Mouse (Mus musculus) forebrain, embryonic 15.5 days (tissue): ENCODE measurements around the gene Ermap. TPM values are rescaled to one million over a fixed set of nuclear protein-coding genes. Genes with fewer than 3 reads are reported as not detected.

ENCODE experiments used
- ATAC-seq: fragments of 200-750 bp; cut with Nextera tagmentation; replicated peaks from 2 replicates; pipeline ENCODE4 v1.8.0; 2017; ENCODE audit warnings: mild to moderate bottlenecking, moderate TSS enrichment, moderate library complexity
- H3K27ac ChIP-seq: fragments of 300-500 bp; sonication (generic); replicated peaks from 2 replicates; pipeline ENCODE4 v1.5.1; 2015; ENCODE audit warnings: mild to moderate bottlenecking, inconsistent platforms
- H3K27me3 ChIP-seq: fragments of 300-500 bp; sonication (generic); 2 replicates; pipeline ENCODE4 v1.6.1; 2015; ENCODE audit warnings: inconsistent platforms
- H3K36me3 ChIP-seq: fragments of 300-500 bp; sonication (generic); 2 replicates; pipeline ENCODE4 v1.6.1; 2015; ENCODE audit warnings: mild to moderate bottlenecking, inconsistent platforms
- H3K4me1 ChIP-seq: fragments of 300-500 bp; sonication (generic); 2 replicates; pipeline ENCODE4 v1.6.1; 2015; ENCODE audit warnings: inconsistent platforms
- H3K4me2 ChIP-seq: fragments of 300-500 bp; sonication (generic); replicated peaks from 2 replicates; pipeline ENCODE4 v1.6.1; 2015; ENCODE audit warnings: mild to moderate bottlenecking, inconsistent platforms
- H3K4me3 ChIP-seq: fragments of 300-500 bp; sonication (generic); 2 replicates; pipeline ENCODE4 v1.5.1; 2015; ENCODE audit warnings: mild to moderate bottlenecking, inconsistent platforms
- H3K9ac ChIP-seq: fragments of 300-500 bp; sonication (generic); replicated peaks from 2 replicates; pipeline ENCODE4 v1.6.1; 2015; ENCODE audit warnings: mild to moderate bottlenecking, inconsistent platforms
- H3K9me3 ChIP-seq: fragments of 300-500 bp; sonication (generic); 2 replicates; pipeline ENCODE4 v1.6.1; 2016; ENCODE audit warnings: inconsistent platforms
- WGBS: fragments of 180-500 bp; shearing (Covaris S2); methylation state at CpG from one replicate; pipeline ENCODE4 v1.1.7; 2015; ENCODE audit warnings: mixed read lengths; 5-methylcytosine and 5-hydroxymethylcytosine counted together
- polyA plus RNA-seq: library from polyadenylated mRNA; unstranded; fragments of >200 nt; fragmentation: Nextera tagmentation; extraction: Ambion mirVana; gene quantifications from 2 replicates; pipeline ENCODE4 v1.2.1, GENCODE M21; 2015

Gene Ermap
- polyA plus RNA-seq, 1 experiment from 2014 or later = 0.27 TPM

DNA sequence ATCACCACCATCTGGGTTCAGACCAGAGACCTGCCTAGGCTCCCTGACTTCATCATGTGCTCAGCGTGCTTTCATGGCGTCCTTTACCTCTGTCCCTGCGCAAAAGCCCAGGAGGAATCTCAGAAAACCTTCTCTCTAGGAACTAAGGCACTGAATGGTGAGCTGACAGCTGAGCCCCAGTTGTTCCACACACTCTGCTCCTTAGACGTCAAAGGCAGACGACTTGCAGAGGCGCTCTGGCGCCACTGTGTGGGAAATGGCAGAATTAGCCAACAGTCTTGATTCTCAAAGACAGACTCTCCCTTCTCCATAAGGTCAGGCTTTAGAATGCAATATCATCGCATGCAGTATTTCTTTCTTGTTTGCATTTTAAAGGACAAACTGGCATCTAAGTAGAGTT, 14.9 kb upstream of the Ermap start:
- peak; percentile 62 for ATAC-seq

GRCm38 (mm10) chr4:119198105-119198504, 8.3 kb upstream of the Ermap start:
- Histone ChIP-seq H3K4me3 (no peak overlapping the region), H3K4me1 (peaks cover 26% of the 10 kb centered on the region), H3K9me3 (no peaks in the 10 kb centered on the region), H3K27ac (no peak overlapping the region), H3K36me3 (peaks cover 11% of the 10 kb centered on the region), H3K4me2 (no peak overlapping the region; the same call in 1 of the 2 replicates), H3K27me3 (no peaks in the 10 kb centered on the region), H3K9ac (no peak overlapping the region)
- 89% methylated on average over 6 of the region's 6 CpGs for WGBS
- ATAC-seq = no peak

More for the DNA sequence above, 14.9 kb upstream of the Ermap start:
- Histone ChIP-seq H3K36me3 (peaks cover 11% of the 10 kb centered on the region), H3K4me2 (no peak overlapping the region), H3K9ac (no peak overlapping the region), H3K27ac (no peak overlapping the region), H3K9me3 (no peaks in the 10 kb centered on the region), H3K4me1 (no peaks in the 10 kb centered on the region), H3K27me3 (no peaks in the 10 kb centered on the region), H3K4me3 (no peak overlapping the region)
- WGBS = 18% methylated on average over 8 of the region's 8 CpGs

DNA sequence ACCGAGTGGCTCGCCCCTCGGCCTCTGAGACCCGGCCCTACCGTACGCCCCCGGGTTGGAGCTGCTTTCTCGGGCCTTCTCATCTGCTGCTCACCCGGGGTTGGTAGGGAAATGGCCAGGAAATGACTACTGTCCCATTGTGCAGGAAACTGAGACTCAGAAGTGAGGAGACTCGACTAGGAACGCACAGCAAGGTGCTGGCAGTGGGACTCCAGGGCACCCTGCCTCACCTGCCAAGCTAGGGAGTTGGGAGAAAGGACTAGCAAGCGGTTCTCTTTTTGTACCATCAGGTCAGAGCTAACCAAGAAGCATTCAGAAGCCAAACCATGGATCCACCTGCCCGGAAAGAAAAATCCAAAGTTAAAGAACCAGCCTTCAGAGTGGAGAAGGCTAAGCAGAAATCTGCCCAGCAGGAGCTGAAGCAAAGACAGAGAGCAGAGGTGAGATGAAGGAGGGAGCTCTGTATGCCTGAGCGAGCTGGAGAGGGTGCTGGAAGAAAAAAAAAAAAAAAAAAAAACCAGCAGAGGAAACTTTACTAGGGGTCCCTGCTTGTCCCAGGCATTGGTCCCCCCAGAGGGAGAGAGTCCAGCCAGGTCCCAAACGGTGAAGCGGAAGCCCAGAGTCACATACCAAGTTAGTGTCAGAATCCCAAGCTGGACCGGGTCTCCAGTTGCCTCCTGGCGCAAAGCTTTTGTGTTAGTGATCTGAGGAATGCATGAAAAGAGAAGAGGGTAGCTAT, 5.9 kb upstream of the Ermap start:
- Histone ChIP-seq H3K36me3 (peaks cover 2% of the 10 kb centered on the region), H3K4me2 (peak overlapping the region; percentile 65), H3K9me3 (no peaks in the 10 kb centered on the region), H3K27ac (peak overlapping the region; percentile 76), H3K4me3 (peak overlapping the region; percentile 75), H3K9ac (peak overlapping the region; percentile 64), H3K27me3 (no peaks in the 10 kb centered on the region), H3K4me1 (peaks cover 26% of the 10 kb centered on the region)
- WGBS = 7% methylated on average over 18 of the region's 18 CpGs
- ATAC-seq = peak; percentile 11; the same call in 1 of the 2 replicates

DNA sequence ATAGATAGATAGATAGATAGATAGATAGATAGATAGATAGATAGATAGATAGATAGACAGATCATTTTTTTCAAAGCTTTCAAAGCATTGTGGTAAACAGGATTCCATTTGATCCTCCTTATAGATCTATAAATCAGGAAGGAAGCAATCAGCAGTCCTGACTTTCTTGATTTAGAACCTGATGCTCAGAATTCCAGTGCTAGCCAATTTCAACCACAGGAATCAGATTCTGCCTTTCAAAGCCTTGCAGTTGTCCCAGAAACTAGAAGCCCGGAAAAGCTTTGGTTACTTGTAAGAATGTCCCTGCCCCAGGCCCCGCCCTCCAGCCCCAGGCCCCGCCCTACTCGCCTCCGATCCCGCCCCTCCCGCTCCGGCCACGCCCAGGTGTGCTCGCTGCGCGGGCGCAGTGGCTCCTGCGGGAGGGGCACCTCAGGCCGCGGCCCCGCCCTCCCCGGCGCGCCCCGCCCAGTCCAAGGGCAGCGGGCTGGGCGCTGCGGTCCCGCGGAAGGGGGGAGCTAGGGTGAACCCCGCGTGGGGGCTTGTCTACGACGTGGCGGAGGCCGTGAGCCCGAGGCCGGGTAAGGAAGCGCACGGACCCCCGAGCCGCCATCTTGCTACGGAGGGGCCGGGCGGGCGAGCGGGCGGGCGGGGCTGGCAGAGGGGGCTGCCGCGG, 5.2 kb upstream of the Ermap start, which contains the start of gene Svbp:
TSS of gene Svbp (plus strand) at position 398 of the 673 bp plus-strand sequence.
- no peaks in the 10 kb centered on the region for H3K36me3 ChIP-seq
- peak within 1 kb of the TSS; percentile 64 for H3K9ac ChIP-seq
- H3K4me2 ChIP-seq = peak within 1 kb of the TSS; percentile 65
- no peaks in the 10 kb centered on the region for H3K27me3 ChIP-seq
- peak within 1 kb of the TSS; percentile 75 for H3K4me3 ChIP-seq
- peak within 1 kb of the TSS; percentile 76 for H3K27ac ChIP-seq
- no peaks in the 10 kb centered on the region for H3K9me3 ChIP-seq
- peak; percentile 90 for ATAC-seq
- H3K4me1 ChIP-seq = peaks cover 26% of the 10 kb centered on the region
- 0% methylated on average over 37 of the region's 47 CpGs for WGBS

GRCm38 (mm10) chr4:119192757-119193156, 2.9 kb upstream of the Ermap start:
- Histone ChIP-seq H3K27ac (no peak overlapping the region), H3K9ac (no peak overlapping the region), H3K36me3 (no peaks in the 10 kb centered on the region), H3K4me3 (no peak overlapping the region), H3K27me3 (no peaks in the 10 kb centered on the region), H3K9me3 (no peaks in the 10 kb centered on the region), H3K4me1 (peaks cover 19% of the 10 kb centered on the region), H3K4me2 (no peak overlapping the region)
- no peak for ATAC-seq
- WGBS = 91% methylated on average over 4 of the region's 4 CpGs

GRCm38 (mm10) chr4:119191273-119191672, 1.5 kb upstream of the Ermap start:
- peaks cover 4% of the 10 kb centered on the region for H3K4me1 ChIP-seq

GRCm38 (mm10) chr4:119190618-119191017, 807 bp upstream of the Ermap start:
- H3K9me3 ChIP-seq = no peaks in the 10 kb centered on the region
- no peaks in the 10 kb centered on the region; the same call in 1 of the 2 replicates for H3K27me3 ChIP-seq
- no peak overlapping the region for H3K9ac ChIP-seq
- 90% methylated on average over 8 of the region's 8 CpGs for WGBS
- no peak overlapping the region for H3K27ac ChIP-seq
- H3K36me3 ChIP-seq = no peaks in the 10 kb centered on the region
- no peak overlapping the region for H3K4me2 ChIP-seq
- H3K4me3 ChIP-seq = no peak overlapping the region
- no peak for ATAC-seq
- H3K4me1 ChIP-seq = no peaks in the 10 kb centered on the region

More at GRCm38 (mm10) chr4:119191273-119191672, 1.5 kb upstream of the Ermap start:
- Histone ChIP-seq H3K4me3 (no peak overlapping the region), H3K27ac (no peak overlapping the region), H3K4me2 (no peak overlapping the region), H3K36me3 (no peaks in the 10 kb centered on the region), H3K9me3 (no peaks in the 10 kb centered on the region), H3K27me3 (no peaks in the 10 kb centered on the region), H3K9ac (no peak overlapping the region)
- WGBS = 77% methylated on average over 3 of the region's 3 CpGs
- ATAC-seq = no peak

DNA sequence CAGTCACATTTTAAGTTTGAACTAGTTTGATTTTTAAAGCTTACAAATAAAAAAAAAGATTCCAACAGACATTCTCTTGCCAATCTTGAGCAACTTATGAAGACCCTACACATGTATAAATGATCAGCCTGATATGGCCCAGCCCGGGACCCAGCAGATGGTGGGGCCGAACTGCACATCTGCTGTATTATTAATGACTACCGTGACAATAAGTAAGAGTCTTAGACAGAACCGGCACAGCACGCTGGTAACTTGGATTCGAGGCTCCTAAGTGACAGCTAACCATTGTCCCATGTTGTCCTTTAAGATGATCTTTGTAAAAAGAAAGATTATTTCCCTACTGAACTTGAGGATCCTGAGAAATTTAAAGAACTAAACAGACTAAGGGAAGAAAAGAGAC, 419 bp downstream of the Ermap start:
- H3K36me3 ChIP-seq = no peaks in the 10 kb centered on the region
- H3K4me3 ChIP-seq = no peak overlapping the region
- no peaks in the 10 kb centered on the region; the same call in 1 of the 2 replicates for H3K27me3 ChIP-seq
- WGBS = 63% methylated on average over 6 of the region's 6 CpGs
- ATAC-seq = no peak
- no peak overlapping the region for H3K9ac ChIP-seq
- no peaks in the 10 kb centered on the region for H3K4me1 ChIP-seq
- H3K9me3 ChIP-seq = no peaks in the 10 kb centered on the region
- H3K27ac ChIP-seq = no peak overlapping the region
- no peak overlapping the region for H3K4me2 ChIP-seq

GRCm38 (mm10) chr4:119188060-119188785, 1.6 kb downstream of the Ermap start:
- Histone ChIP-seq H3K27ac (no peak overlapping the region), H3K9ac (no peak overlapping the region), H3K9me3 (no peaks in the 10 kb centered on the region), H3K36me3 (no peaks in the 10 kb centered on the region), H3K4me2 (no peak overlapping the region), H3K4me1 (no peaks in the 10 kb centered on the region), H3K27me3 (no peaks in the 10 kb centered on the region; the same call in 1 of the 2 replicates), H3K4me3 (no peak overlapping the region)
- WGBS = 60% methylated on average over 11 of the region's 11 CpGs
- no peak for ATAC-seq

DNA sequence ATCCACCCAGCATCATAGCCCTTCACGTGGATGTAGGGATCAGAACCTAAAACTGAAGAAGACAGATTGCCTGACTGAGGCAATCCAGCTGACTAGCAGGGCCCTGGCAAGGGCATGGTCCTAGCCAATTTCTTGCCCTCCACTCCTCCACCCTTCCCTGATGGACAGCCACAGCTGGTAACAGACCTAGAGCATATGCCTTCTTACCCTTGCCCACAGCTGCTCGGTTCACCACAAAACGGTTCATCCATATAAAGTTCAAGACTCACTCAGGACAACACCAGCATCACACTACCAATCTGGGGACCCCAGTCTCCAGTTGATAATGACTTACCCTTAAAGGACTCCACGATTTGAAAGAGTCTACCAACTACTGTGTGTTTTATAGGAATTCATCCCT, 4.0 kb downstream of the Ermap start:
- H3K4me1 ChIP-seq = no peaks in the 10 kb centered on the region
- H3K4me2 ChIP-seq = no peak overlapping the region
- 81% methylated on average over 4 of the region's 4 CpGs for WGBS
- H3K36me3 ChIP-seq = no peaks in the 10 kb centered on the region
- no peak for ATAC-seq
- no peak overlapping the region for H3K4me3 ChIP-seq
- no peak overlapping the region for H3K9ac ChIP-seq
- no peaks in the 10 kb centered on the region for H3K9me3 ChIP-seq
- H3K27ac ChIP-seq = no peak overlapping the region
- H3K27me3 ChIP-seq = no peaks in the 10 kb centered on the region; the same call in 1 of the 2 replicates

DNA sequence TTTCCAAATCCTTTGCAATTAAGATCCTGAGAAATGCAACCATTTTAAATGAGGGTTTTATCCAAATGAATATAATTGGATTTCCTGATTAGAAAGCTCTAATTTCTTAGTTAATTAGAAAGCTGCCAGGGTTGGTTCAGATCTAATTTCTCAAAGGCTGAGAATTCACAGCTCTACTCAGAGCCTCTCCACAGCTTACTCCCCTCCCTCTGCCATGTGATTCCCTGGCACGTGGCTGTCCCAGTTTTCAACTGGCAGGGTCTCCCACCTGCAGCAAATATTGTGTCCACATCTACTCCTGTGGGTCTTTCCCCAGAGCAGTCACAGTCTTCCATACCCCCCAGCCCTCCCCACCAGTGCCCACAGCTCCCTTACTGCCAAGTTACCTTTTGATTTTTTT, 6.3 kb downstream of the Ermap start:
- ATAC-seq = no peak
- 17% methylated on average over 1 of the region's 1 CpGs for WGBS

GRCm38 (mm10) chr4:119181456-119181855, 8.4 kb downstream of the Ermap start:
- WGBS = 92% methylated on average over 9 of the region's 9 CpGs
- H3K4me2 ChIP-seq = no peak overlapping the region
- ATAC-seq = no peak

More for the DNA sequence above, 6.3 kb downstream of the Ermap start:
- Histone ChIP-seq H3K4me1 (no peaks in the 10 kb centered on the region), H3K36me3 (no peaks in the 10 kb centered on the region), H3K4me2 (no peak overlapping the region), H3K9ac (no peak overlapping the region), H3K4me3 (no peak overlapping the region), H3K27me3 (no peaks in the 10 kb centered on the region; the same call in 1 of the 2 replicates), H3K9me3 (no peaks in the 10 kb centered on the region), H3K27ac (no peak overlapping the region)

More at GRCm38 (mm10) chr4:119181456-119181855, 8.4 kb downstream of the Ermap start:
- Histone ChIP-seq H3K4me3 (no peak overlapping the region), H3K9me3 (no peaks in the 10 kb centered on the region), H3K27me3 (no peaks in the 10 kb centered on the region; the same call in 1 of the 2 replicates), H3K9ac (no peak overlapping the region), H3K27ac (no peak overlapping the region), H3K4me1 (no peaks in the 10 kb centered on the region), H3K36me3 (no peaks in the 10 kb centered on the region)
